Mouse (Mus musculus): ENCODE measurements around the gene Hgfac. TPM values are rescaled to one million over a fixed set of nuclear protein-coding genes. Genes with fewer than 3 reads are reported as not detected.

The Hgfac gene
- polyA plus RNA-seq, 1 experiment from 2014 or later: 1.4 TPM

DNA sequence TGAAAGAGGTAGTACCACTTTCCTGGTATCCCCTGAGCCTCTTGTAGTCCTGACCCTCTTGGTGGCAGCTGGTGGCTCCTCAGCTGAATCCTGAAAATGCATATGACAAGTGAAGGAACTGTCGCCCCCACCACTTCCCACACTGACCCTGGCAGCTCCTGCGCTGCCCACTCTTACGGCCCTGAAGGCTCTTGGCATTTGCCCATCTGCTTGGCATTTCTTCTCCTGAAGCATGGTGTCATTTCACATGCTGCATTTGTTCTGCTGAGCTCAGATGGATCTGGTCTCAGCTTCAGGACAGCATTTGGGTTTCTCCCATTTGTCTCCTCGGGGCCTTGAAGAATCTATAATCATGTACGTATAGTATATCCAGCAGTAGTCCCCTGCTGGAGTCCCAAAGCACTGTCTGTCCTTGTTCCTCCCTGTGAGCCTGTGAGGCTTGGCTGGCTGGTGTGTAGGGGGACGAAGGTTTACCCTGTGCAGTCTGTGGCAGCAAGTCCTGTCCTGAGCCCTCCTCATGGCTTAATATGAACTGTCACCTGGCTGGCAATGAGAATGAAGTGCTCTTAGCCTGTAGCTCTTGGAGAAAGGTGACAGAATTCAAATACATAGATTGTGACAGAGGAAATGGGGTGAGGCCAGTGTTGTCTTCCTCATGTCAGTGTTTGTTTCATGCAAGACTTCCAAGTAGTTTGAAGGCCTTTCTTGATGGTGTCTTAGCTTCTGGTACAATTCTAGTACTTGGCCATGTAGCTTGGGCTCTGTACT lies 30.0 kb upstream of the Hgfac start:
- H3K9ac ChIP-seq: no peak overlapping the region
- H3K4me3 ChIP-seq: no peak overlapping the region
- H3K4me2 ChIP-seq: no peak overlapping the region
- H3K4me1 ChIP-seq: no peaks in the 10 kb centered on the region; the same call in 1 of the 2 replicates
- ATAC-seq (ENCODE audit: insufficient number of reproducible peaks, insufficient read depth, low FRiP score, low TSS enrichment, low read depth): no peak
- H3K27me3 ChIP-seq: no peaks in the 10 kb centered on the region
- H3K36me3 ChIP-seq: peaks cover 40% of the 10 kb centered on the region
- H3K9me3 ChIP-seq: no peaks in the 10 kb centered on the region
- H3K27ac ChIP-seq: no peak overlapping the region
- WGBS: 94% methylated on average over 6 of the region's 6 CpGs

DNA sequence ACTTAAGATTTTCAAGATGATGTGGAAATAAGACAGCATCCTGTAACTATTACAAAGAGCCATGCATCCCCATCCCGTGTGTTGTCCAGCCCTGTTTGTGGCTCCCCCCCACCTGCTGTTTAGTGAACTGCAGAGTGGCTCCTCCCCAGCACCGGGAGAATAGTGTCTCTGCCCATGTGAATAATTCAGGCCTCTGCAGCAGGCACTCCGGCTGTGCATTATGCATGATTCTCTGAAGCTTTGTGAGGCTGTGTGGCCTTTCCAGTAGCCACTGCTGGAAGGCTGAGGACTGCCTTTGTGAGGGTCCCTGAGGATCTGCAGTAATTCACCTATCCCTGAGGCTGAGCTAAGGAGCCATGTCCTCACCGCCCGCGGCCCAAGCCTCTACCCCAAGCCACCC lies 27.3 kb upstream of the Hgfac start:
- H3K9me3 ChIP-seq: no peaks in the 10 kb centered on the region
- H3K36me3 ChIP-seq: peaks cover 27% of the 10 kb centered on the region
- ATAC-seq (ENCODE audit: insufficient number of reproducible peaks, insufficient read depth, low FRiP score, low TSS enrichment, low read depth): no peak
- no peak overlapping the region for H3K27ac ChIP-seq
- H3K4me1 ChIP-seq: peaks cover 6% of the 10 kb centered on the region
- WGBS: 76% methylated on average over 6 of the region's 6 CpGs
- H3K4me2 ChIP-seq: no peak overlapping the region
- H3K9ac ChIP-seq: no peak overlapping the region
- no peak overlapping the region for H3K4me3 ChIP-seq
- no peaks in the 10 kb centered on the region for H3K27me3 ChIP-seq

DNA sequence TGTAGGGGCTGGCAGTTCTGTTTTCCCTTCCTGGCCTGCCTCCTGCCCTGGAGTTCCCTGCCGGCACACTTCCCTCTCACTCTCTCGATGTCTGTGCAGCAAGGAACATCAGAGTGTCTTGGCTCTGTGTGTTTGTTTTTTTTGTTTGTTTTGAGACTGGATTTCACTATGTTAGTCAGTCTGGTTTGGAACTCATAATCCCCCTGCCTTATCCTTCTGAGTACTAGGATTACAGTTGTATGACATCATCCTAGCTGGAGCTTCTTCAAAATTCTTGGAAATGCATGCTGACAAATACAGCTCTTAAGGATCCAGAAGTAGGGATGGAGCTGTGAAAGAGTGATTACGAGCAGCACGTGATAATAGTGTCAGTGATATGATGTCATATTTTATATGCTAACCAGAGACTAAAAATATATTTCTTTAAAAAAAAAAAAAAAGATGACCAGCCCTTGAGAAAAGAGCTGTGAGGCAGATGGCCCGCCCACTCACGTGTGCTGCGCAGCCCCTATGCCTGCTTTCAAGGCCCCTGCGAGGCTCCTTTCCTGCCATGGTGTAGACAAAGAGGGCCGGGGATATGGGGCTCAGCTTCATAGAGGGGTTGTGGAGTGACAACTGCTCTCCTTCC lies 21.5 kb upstream of the Hgfac start:
- no peak for ATAC-seq (ENCODE audit: insufficient number of reproducible peaks, insufficient read depth, low FRiP score, low TSS enrichment, low read depth)
- WGBS: 74% methylated on average over 9 of the region's 9 CpGs
- Histone ChIP-seq H3K4me2 (no peak overlapping the region), H3K9ac (no peak overlapping the region), H3K9me3 (no peaks in the 10 kb centered on the region), H3K4me3 (no peak overlapping the region), H3K27ac (no peak overlapping the region), H3K4me1 (peaks cover 6% of the 10 kb centered on the region), H3K36me3 (peaks cover 57% of the 10 kb centered on the region), H3K27me3 (no peaks in the 10 kb centered on the region)

DNA sequence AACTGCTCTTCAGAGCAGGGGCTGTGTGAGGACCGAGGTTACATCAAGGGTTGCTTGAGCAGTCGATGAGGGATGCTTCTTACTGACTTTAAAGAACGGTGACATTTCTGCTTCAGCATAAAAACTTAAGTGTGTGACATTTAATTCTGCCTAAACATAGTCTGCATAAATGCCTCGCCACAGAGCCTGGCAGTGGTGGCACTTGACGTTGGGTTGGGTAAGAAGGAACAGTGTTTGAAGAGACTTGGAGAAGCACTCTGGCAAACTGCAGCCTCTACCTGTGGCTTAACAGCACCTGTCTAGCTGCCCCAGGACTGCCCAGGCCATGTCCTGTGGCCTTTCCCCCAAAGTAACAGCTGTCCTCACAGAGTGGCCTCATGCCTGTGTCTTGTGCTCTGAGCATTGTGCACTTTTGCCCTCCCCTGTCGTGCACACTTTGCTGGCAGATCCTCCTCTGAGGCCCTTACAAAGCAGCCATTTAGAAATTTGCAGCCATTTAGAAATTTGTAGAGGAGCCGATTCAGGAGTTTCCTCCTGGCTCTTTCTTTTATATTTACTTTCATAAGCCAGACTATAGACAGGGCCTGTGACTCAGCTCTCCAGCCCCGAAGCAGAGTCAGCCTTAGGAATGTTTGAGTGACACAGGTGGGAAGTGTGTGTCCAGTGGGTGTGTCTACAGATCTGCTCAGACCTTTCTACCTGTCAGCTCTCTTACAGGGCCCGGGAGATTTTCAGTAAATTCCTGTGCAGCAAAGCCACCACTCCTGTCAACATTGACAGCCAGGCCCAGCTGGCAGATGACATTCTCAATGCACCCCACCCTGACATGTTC lies 20.7 kb upstream of the Hgfac start:
- Histone ChIP-seq H3K27ac (no peak overlapping the region), H3K9ac (no peak overlapping the region), H3K4me2 (no peak overlapping the region), H3K9me3 (no peaks in the 10 kb centered on the region), H3K4me3 (no peak overlapping the region), H3K27me3 (no peaks in the 10 kb centered on the region), H3K36me3 (peaks cover 59% of the 10 kb centered on the region), H3K4me1 (peaks cover 6% of the 10 kb centered on the region)
- 74% methylated on average over 9 of the region's 9 CpGs for WGBS
- no peak for ATAC-seq (ENCODE audit: insufficient number of reproducible peaks, insufficient read depth, low FRiP score, low TSS enrichment, low read depth)

DNA sequence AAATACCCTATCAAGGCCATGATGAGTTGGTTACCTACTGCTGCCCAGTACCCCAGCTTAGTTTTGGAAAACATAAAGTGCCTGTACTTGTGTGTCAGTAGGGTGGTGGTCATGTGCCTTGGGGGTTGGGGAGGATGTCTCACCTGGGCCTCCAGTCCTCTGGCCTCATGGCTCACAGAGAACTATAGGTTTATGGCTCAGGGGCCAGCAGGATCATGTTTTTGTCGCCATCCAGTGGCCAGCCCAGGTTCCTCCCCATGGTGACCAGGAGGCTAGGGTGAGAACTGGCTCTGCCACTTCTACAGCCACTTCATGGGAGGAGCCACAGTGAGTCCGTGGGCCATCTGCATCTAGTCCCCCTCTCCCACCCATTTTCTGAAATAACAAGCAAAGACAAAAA lies 16.3 kb upstream of the Hgfac start:
- no peak for ATAC-seq (ENCODE audit: insufficient number of reproducible peaks, insufficient read depth, low FRiP score, low TSS enrichment, low read depth)
- H3K4me2 ChIP-seq: no peak overlapping the region

DNA sequence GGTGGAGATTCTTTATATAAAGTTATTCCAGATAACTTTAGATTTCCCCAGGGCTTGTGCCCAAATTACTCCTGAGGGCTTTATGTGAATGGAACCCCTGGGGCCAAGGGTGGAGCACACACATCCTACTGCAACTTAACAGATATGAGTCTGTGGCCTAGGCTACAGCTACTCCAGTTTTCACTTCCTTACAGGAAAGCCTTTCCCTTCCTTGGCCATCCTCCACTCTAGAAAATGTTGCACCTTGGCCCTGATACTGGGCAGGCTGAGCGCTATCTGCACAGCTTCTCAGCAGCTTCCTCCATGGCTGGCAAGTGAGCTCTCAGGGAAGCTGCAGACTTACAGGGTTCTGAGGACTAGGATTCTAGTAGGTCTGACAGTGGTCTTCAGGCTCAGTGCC lies 12.0 kb upstream of the Hgfac start:
- Histone ChIP-seq H3K4me1 (no peaks in the 10 kb centered on the region), H3K4me3 (no peak overlapping the region), H3K9ac (no peak overlapping the region), H3K9me3 (no peaks in the 10 kb centered on the region), H3K27me3 (no peaks in the 10 kb centered on the region), H3K36me3 (peaks cover 93% of the 10 kb centered on the region), H3K27ac (no peak overlapping the region), H3K4me2 (no peak overlapping the region)
- no peak for ATAC-seq (ENCODE audit: insufficient number of reproducible peaks, insufficient read depth, low FRiP score, low TSS enrichment, low read depth)
- 97% methylated on average over 1 of the region's 1 CpGs for WGBS

More for the DNA sequence above, 16.3 kb upstream of the Hgfac start:
- WGBS: 36% methylated on average over 2 of the region's 2 CpGs
- Histone ChIP-seq H3K4me1 (no peaks in the 10 kb centered on the region), H3K9ac (no peak overlapping the region), H3K36me3 (peaks cover 92% of the 10 kb centered on the region), H3K27me3 (no peaks in the 10 kb centered on the region), H3K9me3 (no peaks in the 10 kb centered on the region), H3K27ac (no peak overlapping the region), H3K4me3 (no peak overlapping the region)

DNA sequence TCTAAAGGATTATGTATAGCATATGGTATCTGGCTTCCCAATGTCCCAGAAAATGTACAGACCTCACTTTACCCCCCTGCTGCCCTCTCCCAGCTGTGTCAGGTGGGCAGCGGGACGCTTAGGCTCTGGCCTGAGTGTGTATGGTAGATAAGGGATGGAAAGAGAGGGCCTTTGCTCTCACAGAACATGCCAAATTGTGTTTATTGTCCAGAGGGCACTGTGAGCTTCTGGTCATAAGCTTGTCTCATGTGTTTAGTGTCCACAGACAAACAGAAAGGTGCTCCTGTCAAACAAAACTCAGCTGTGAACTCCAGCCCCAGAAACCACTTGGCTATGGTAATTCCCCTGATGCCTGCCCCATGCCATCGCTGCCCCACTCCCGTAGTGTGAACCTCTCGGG lies 11.6 kb upstream of the Hgfac start:
- WGBS: 87% methylated on average over 5 of the region's 5 CpGs
- Histone ChIP-seq H3K36me3 (peaks cover 93% of the 10 kb centered on the region), H3K4me1 (no peaks in the 10 kb centered on the region), H3K9ac (no peak overlapping the region), H3K27me3 (no peaks in the 10 kb centered on the region), H3K27ac (peak overlapping the region; percentile 23; the same call in 1 of the 2 replicates), H3K4me3 (no peak overlapping the region), H3K4me2 (no peak overlapping the region), H3K9me3 (no peaks in the 10 kb centered on the region)
- no peak for ATAC-seq (ENCODE audit: insufficient number of reproducible peaks, insufficient read depth, low FRiP score, low TSS enrichment, low read depth)

DNA sequence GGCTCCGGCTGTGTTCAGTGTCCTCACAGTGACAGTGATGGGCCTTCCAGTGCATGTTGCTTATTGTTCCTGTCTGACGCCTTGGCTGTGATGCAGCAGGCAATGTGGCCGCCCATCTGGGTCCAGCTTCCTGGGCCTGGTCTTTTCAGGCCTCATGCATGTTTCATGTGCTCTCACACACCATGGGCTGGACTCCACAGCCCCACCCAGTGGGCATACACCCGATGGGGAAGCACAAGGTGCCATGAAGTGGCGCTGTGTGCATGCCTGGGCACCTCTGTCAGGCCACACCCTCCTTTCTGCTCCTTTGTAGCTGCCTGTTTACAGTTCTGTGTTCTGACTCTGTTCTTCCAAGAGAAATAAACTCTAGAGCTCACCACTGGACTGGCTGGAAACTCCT lies 8.2 kb upstream of the Hgfac start:
- Histone ChIP-seq H3K9me3 (no peaks in the 10 kb centered on the region), H3K27me3 (no peaks in the 10 kb centered on the region), H3K4me1 (no peaks in the 10 kb centered on the region), H3K27ac (no peak overlapping the region), H3K4me2 (no peak overlapping the region), H3K4me3 (no peak overlapping the region), H3K36me3 (peaks cover 74% of the 10 kb centered on the region), H3K9ac (no peak overlapping the region)
- 72% methylated on average over 5 of the region's 5 CpGs for WGBS
- ATAC-seq (ENCODE audit: insufficient number of reproducible peaks, insufficient read depth, low FRiP score, low TSS enrichment, low read depth): no peak

DNA sequence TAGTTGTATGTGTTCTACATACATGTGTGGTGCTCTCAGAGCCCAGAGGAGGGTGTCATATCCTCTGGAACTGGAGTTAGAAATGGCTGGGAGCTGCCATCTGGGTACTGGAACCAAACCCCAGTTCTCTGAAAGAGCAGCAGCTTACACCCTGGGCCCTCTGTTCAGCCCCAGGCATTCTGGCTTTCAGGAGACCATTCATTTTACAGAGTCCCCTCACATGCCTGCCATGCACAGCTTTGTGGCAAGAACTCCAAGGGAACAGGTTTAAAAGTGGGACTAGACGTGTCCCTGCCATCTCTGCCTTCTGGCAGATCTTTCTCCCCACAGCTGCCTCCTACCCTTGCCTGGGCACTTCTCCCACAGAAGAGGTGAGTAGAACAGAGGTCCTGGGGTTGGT lies 7.7 kb upstream of the Hgfac start:
- Histone ChIP-seq H3K36me3 (peaks cover 69% of the 10 kb centered on the region), H3K9me3 (no peaks in the 10 kb centered on the region), H3K4me3 (no peak overlapping the region), H3K4me1 (no peaks in the 10 kb centered on the region), H3K4me2 (no peak overlapping the region), H3K9ac (no peak overlapping the region), H3K27me3 (no peaks in the 10 kb centered on the region), H3K27ac (no peak overlapping the region)
- 70% methylated on average over 1 of the region's 1 CpGs for WGBS
- ATAC-seq (ENCODE audit: insufficient number of reproducible peaks, insufficient read depth, low FRiP score, low TSS enrichment, low read depth): no peak

DNA sequence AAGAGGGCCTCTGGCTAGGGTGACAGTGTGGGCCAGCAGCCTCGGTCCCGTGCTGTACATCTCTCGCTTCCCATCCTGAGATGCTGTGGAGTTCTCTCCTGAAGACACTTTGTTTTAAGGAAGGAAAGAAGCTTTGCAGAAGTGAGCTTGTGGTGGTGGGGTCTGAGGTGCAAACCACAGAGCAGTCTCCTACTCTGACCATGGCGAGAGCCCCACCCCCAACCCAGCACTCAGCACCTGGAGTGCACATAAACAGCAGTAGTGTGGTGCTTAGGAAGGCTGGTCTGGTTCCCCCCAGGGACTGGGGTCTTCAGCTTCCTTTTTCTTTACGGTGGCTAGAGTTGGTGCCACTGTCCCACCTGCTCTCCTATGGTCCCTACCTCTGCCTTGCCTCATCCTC lies 6.2 kb upstream of the Hgfac start:
- H3K9me3 ChIP-seq: no peaks in the 10 kb centered on the region
- ATAC-seq (ENCODE audit: insufficient number of reproducible peaks, insufficient read depth, low FRiP score, low TSS enrichment, low read depth): no peak
- no peak overlapping the region for H3K4me2 ChIP-seq
- no peaks in the 10 kb centered on the region for H3K27me3 ChIP-seq
- peaks cover 54% of the 10 kb centered on the region for H3K36me3 ChIP-seq
- no peaks in the 10 kb centered on the region for H3K4me1 ChIP-seq
- H3K9ac ChIP-seq: no peak overlapping the region
- no peak overlapping the region for H3K4me3 ChIP-seq
- WGBS: 84% methylated on average over 5 of the region's 5 CpGs
- no peak overlapping the region for H3K27ac ChIP-seq

DNA sequence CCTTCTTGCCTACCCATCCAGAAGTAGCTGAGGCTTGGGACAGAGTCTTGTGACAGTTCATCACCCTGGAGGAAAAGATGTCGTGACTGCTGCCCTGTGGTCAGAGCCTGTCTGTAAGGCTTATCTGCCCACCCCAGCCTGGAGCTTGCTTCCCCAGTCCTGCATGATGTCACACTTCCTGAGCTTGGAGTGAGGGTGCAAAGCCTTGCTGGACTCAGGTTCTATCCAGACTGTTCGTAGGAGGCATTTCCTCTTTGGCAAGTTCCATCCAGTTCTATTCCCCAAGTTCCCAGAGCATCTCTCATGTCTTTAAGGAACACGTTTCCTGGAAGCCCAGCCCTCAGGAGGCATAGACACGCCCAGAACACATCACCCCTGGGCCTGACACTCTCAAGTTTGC lies 5.5 kb upstream of the Hgfac start:
- H3K27me3 ChIP-seq: no peaks in the 10 kb centered on the region
- H3K27ac ChIP-seq: no peak overlapping the region
- no peaks in the 10 kb centered on the region for H3K4me1 ChIP-seq
- no peak for ATAC-seq (ENCODE audit: insufficient number of reproducible peaks, insufficient read depth, low FRiP score, low TSS enrichment, low read depth)
- no peaks in the 10 kb centered on the region for H3K9me3 ChIP-seq
- H3K4me2 ChIP-seq: no peak overlapping the region
- H3K9ac ChIP-seq: no peak overlapping the region
- 71% methylated on average over 4 of the region's 4 CpGs for WGBS
- no peak overlapping the region for H3K4me3 ChIP-seq
- H3K36me3 ChIP-seq: peaks cover 48% of the 10 kb centered on the region

DNA sequence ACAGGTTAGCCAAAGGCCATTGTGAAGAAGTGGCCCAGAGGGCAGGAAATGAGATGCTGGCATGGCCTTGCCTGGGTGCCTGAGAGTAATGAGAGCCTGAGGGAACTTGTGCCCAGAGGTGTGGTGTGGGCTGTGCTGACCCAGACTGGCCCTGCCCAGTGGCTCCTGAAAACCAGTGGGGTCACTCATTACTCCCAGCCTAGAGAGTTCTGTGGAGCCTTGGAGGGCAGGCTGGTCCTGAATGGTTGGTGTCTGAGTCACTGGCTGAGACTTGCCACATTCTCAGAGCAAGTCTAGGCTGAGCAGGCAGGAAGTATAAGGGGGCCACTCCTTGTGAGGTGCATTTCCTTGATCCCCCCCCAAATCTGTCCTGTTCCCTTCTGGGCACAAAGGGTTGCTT lies 3.9 kb upstream of the Hgfac start:
- Histone ChIP-seq H3K9ac (no peak overlapping the region), H3K27me3 (no peaks in the 10 kb centered on the region), H3K27ac (no peak overlapping the region), H3K9me3 (no peaks in the 10 kb centered on the region), H3K4me2 (no peak overlapping the region), H3K36me3 (peaks cover 32% of the 10 kb centered on the region), H3K4me1 (no peaks in the 10 kb centered on the region), H3K4me3 (no peak overlapping the region)
- no peak for ATAC-seq (ENCODE audit: insufficient number of reproducible peaks, insufficient read depth, low FRiP score, low TSS enrichment, low read depth)

Data from embryonic facial prominence, embryonic 13.5 days (tissue).